Mouse (Mus musculus) adipocyte (in vitro differentiated cells): Measurements from ENCODE around the gene Hcar2.

Experiments
- DNase-seq: peaks from one replicate; pipeline ENCODE4 v3.0.0-alpha.2; 2016; ENCODE audit warnings: low spot score

Gene Hcar2

DNA sequence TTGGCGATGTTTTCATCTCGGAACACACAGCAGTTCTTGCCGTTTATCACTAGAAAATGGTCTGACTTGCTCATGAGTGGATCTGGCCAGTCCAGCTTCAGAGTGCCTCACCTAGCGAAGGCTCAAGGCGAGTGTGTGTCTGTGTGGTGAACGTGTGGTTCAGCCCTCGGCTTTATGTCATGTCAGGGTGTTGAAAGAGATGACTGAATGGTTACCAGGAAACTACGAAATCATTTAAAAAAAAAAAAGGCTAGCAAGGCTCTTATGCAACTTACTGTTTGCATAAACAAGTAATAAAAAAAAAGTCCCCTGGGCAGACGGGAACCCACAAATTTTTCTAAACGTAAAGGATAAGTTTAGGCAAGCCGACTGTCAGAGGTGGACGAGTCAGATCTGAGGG lies at the start of gene Hcar2:
TSS of gene Hcar2 (minus strand) at position 135 of the 400 bp plus-strand sequence.
- DNase-seq: peak; percentile 67

GRCm38 (mm10) chr5:123914852-123915251 lies 49.6 kb upstream of the Hcar2 start:
- DNase-seq: no peak

DNA sequence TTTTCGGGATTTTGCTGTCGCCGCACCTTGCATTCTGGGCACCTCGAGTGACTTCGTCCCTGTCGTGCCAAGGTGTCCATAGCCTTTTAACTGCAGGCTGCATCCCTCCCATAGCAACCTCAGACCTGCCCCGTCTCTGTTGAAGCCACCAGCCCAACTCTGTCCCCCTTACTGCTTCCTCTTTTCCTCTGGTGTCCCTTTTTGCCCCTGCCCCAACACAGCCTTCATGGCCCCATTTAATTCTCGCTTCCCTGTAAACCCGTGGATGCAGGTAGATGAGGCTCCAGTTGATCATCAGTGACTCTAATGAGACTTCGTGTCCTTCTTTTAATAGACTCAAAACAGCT lies 42.3 kb upstream of the Hcar2 start:
- no peak for DNase-seq

DNA sequence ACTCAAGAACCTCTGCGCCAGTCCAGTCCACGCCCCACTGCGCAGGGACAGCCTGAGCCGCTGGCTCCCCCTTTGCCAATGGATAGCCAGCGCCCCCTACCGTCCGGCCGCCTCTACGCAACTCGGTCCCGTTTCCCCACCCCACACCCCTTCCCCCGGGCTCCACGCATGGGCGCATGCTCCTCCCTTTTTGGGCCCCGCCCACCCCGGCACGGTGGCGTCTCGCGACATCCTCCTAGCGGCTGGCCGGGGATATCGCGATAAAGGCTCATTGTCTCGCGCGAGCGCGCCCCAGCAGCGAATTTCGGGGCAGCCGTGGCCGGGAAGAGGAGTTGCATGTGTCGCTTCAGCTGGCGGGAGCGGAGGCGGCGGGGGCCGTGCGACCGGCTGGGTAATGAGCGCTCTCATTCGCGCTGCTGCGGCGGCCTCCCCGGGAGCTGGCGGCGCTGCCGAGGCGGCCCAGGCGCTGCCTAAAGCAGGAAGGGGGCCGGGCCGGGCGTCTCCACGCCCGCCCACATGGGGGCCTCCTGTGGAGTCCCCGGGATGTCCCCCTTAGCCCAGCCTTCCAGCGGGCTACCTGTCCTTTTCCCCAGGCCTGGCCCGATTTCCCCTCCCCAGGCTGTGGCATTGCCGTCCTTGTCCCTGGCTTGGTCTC lies 41.8 kb upstream of the Hcar2 start, which contains the start of gene Denr:
TSS of gene Denr (plus strand) at position 200 of the 655 bp plus-strand sequence.
- DNase-seq: peak; percentile 98

GRCm38 (mm10) chr5:123906146-123906975 lies 41.1 kb upstream of the Hcar2 start:
- peak; percentile 54 for DNase-seq

DNA sequence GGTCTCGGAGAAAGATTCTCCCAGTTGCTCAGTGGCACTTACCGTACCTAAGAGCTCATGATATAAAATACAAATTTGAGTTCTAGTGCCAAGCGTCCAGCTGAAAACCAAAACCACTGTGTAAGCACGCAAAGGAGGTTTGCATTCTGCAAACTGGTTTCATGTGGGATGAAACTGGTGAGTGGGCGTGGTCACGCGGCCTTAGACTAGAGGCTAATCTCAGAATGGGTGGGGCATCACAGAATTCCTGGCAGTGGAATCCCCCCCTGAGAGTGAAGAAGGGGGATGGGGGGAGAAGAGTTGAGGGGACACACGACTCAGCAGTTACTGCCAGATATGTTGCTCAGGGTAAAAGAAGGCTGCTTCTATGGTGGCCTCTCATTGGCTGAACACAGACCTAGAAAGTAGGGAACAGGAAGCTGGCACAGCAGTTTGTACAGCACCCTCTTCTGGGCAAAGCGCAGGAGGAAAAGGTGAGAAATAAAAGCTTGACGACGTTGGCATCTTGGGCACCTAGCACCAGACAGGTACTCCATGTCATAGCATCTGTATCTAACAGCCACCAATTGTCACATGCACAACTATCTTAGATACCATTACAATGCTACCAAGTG lies 38.9 kb upstream of the Hcar2 start:
- DNase-seq: no peak

- DNase-seq: no peak
Observed at GRCm38 (mm10) chr5:123897352-123897751, 32.1 kb upstream of the Hcar2 start.

GRCm38 (mm10) chr5:123896395-123896794 lies 31.1 kb upstream of the Hcar2 start:
- DNase-seq: no peak

DNA sequence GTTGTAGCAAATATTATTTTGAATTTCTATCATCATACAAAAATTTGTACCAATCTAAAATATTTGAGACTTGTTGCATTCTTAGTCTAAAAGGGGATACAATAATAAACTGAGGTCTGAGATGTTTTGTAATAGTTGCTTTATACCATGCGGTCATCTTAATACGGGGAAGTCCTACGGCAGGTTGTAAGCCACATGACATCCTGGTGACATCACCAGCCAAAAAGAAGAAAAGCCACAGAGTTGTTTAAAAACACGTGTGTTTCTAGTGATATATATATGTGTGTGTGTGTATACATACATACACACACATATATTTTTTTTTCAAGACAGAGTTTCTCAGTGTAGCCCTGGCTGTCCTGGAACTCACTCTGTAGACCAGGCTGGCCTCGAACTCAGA lies 28.2 kb upstream of the Hcar2 start:
- DNase-seq: no peak

DNA sequence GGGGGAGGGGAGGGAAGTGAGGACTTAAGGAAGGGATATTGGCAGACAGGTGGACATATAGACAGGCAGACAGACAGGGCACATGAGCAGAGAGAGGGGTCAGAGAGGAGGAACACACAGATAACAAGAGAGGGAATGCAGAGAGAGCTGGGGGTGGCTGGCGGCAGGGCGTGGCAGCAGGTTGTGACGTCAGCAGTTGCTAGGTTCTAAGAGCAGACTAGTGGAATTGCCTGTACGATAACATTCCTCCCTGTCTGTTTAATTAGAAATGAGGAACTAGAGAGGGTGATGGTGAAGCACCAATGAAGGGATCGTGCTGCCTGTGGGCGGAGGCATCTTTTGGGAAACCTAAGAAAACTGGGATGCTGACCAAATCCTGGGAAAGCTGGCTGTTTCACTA lies 26.4 kb upstream of the Hcar2 start:
- DNase-seq: peak; percentile 40

GRCm38 (mm10) chr5:123890987-123891386 lies 25.7 kb upstream of the Hcar2 start:
- DNase-seq: no peak

DNA sequence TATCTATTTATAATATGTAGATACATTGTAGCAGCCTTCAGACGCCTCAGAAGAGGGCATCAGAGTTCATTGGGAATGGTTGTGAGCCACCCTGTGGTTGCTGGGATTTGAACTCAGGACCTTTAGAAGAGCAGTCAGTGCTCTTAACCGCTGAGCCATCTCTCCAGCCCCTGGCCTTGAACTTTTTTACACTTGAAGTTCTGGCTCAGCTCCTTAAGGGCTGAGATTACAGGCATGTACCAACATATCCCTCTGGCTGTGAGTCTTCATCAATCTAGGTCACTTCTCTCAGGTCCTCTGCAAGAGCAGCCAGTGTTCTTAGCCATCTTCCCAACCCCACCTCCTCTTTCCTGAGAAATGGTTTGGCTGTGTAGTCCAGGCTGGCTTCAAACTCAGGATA lies 25.0 kb upstream of the Hcar2 start:
- DNase-seq: no peak

DNA sequence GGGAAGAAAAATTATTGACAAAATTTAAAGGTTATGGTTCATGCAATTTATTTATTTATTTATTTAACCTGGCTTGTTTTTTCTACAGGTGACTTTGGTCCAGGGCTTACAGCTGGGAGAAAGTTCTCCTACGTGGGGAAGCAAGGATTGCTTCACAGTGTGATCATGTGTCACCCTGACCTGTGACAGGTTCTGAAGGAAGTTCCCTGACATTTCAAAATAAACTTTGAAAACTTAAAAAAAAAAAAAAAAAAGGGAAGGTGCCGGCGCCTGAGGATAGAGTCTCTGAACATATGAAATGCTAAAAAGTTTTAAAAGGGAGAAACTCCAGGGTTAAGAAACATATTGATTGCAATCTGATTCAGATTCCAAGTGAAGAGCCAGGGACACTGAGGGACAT lies 21.1 kb upstream of the Hcar2 start:
- DNase-seq: no peak

GRCm38 (mm10) chr5:123884332-123884731 lies 19.0 kb upstream of the Hcar2 start:
- DNase-seq: no peak

DNA sequence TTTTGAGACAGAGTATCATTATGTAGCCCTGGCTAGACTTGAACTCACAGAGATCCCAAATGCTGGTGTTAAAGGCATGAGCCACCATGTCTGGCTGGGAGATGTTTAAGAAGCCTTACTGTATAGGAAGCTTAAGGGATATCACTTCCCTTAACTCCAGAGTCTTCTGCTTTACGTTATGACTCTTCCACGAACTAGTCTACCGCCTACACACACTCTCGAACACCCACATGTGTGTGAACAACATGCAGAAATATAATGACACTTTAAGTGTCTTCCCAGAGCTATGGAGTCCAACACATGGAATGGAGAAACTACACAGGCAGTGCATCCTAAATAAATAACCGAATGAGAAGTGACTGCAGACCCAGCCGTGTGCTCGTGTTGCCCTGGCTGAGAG lies 18.6 kb upstream of the Hcar2 start:
- no peak for DNase-seq

GRCm38 (mm10) chr5:123880778-123881177 lies 15.5 kb upstream of the Hcar2 start:
- DNase-seq: no peak

GRCm38 (mm10) chr5:123879928-123880327 lies 14.6 kb upstream of the Hcar2 start, which contains the start of gene Hcar1:
Gene Hcar1, minus strand, starts transcription at chr5:123880020.
- peak; percentile 88 for DNase-seq

DNA sequence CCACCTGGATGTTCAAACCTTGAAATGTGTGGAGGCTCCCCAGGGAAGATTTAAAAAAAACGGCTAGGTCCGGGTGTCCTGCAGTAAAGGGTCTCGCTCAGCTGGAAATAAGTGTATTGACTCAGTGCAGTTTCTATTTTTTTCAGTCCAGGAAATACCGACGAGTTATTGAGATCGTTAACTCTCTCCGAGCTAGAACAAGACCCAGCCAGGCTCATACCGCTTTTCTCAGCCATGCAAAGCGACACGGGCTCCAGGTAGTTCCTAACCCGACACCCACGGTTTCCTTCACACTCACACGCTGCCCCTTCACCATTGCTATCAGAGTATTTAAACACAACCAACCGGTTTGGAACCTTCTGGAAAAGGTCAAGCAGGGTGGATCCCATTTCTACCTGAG lies 12.8 kb upstream of the Hcar2 start:
- no peak for DNase-seq

- DNase-seq: peak; percentile 70
Observed at GRCm38 (mm10) chr5:123874177-123874576, 8.9 kb upstream of the Hcar2 start.

DNA sequence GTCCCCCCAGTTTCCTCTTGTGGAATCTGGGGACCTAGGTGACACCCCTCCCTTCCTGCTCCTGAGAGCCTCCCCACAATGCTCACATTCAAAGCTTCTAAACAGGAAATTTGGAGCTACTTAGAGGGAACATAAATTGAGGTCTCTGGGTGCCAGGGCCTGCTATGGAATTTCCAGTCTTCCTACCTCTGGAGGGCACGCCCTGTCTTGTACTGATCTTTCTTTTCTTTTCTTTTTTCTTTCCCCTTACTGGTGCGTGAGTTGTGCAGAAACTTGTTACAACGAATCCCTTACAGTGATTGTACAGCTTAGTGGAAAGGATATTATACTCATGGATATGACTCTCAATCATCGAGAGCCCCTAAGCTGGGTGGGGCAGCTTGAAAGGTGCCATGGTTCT lies 4.3 kb upstream of the Hcar2 start:
- no peak for DNase-seq

DNA sequence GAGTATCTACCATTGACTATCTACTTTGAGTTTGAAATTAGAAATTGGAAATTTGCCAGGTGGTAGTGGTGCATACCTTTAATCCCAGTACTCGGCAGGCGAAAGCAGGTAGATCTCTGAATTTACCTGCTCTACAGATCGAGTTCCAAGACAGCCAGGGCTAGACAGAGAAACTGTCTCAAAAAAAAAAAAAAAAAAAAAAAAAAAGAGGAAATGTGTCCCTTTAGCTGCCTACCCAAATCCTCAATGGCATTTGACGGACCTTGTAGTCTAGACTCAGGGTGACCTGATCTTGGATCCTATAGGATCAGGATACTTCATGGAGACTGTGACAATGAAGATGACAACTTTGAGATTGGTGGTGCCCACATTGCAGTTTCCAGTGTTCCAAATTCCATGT lies 1.2 kb upstream of the Hcar2 start:
- DNase-seq: no peak

- DNase-seq: no peak
Observed at GRCm38 (mm10) chr5:123863934-123864333, 1.4 kb downstream of the Hcar2 start.
